Mouse (Mus musculus) bone marrow macrophage, adult 2 months (primary cell): ENCODE measurements around the gene Gm5269.

Source experiments
- CTCF ChIP-seq: IDR thresholded peaks from 2 replicates; pipeline ENCODE4 v1.5.1; 2012; ENCODE audit warnings: low read depth, mild to moderate bottlenecking, low read length, moderate library complexity
- POLR2A ChIP-seq: IDR thresholded peaks from 2 replicates; pipeline ENCODE4 v1.6.1; 2012; ENCODE audit warnings: mild to moderate bottlenecking, low read depth, low read length, borderline replicate concordance

DNA sequence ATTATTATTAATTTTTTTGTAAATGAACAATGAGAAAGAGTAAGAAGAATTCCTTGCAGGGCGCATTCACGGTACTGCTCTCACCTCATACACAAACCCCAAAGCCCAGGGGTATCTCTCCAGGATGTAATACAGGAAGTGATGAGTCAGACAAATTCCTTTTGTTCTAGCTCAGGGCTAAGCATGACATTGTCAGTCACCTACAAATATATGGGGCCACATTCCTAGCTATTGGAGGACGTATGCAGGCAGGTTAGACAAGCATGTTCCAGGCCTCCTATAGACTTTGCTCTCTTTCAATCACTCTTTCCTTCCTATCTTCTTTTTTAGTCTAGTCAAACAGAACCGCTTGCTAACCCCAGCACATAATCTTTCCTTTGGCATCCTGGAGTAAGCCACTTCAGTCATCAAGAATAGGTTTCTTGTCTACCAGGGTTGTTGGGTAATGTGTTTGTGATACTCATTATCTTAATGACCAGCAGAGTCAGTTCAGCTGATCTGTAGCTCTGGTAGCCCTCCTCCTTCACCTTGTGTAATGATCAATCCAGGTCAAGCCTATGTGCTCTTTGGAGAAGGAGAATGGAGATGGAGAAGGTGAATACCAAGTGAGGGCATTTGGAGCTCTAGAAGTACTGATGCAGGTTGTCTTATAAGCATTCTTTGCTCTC, 27.2 kb upstream of the Gm5269 start:
- TF ChIP-seq CTCF = no peak
- no peak for TF ChIP-seq POLR2A
